In genomic region chr9:63841102-63841501, GRCm38 (mm10) we compare ENCODE assay signal across 25 mouse cellular contexts.
"Had no signal": no experiment of that assay in that cellular context is flagged by ENCODE, and none has a peak within 500 bp of the region (broad histone marks: within the 10 kb centered on the region; RNA-seq: fewer than 3 reads in every experiment).

No protein-coding gene starts in this region.

- H3K27me3 ChIP-seq: intestine, embryonic 15.5 days had no signal

- H3K27ac ChIP-seq: heart, embryonic 13.5 days; heart, embryonic 15.5 days; hindbrain, embryonic 14.5 days; intestine, embryonic 15.5 days; layer of hippocampus, adult 2 months; left cerebral cortex, adult 2 months; limb, embryonic 13.5 days; limb, embryonic 15.5 days; liver, embryonic 13.5 days; liver, embryonic 15.5 days had no signal

- H3K4me2 ChIP-seq: heart, embryonic 11.5 days; heart, embryonic 13.5 days; heart, embryonic 15.5 days; hindbrain, embryonic 14.5 days; intestine, embryonic 15.5 days; limb, embryonic 13.5 days; limb, embryonic 15.5 days; liver, embryonic 13.5 days; liver, embryonic 15.5 days had no signal

- H3K9ac ChIP-seq: heart, embryonic 13.5 days; heart, embryonic 15.5 days; hindbrain, embryonic 14.5 days; intestine, embryonic 15.5 days; limb, embryonic 13.5 days; limb, embryonic 15.5 days; liver, embryonic 13.5 days; liver, embryonic 15.5 days; liver, postnatal 0 days had no signal

- H3K4me3 ChIP-seq: heart, embryonic 13.5 days; heart, embryonic 15.5 days; intestine, embryonic 15.5 days; layer of hippocampus, adult 2 months; left cerebral cortex, adult 2 months; limb, embryonic 13.5 days; limb, embryonic 15.5 days; liver, embryonic 13.5 days; liver, embryonic 15.5 days had no signal

- H3K9me3 ChIP-seq: heart, embryonic 13.5 days; heart, embryonic 15.5 days; intestine, embryonic 15.5 days; limb, embryonic 13.5 days; limb, embryonic 15.5 days; liver, embryonic 13.5 days; liver, embryonic 15.5 days had no signal

- ATAC-seq: hindbrain, embryonic 16.5 days; inflammation-experienced regulatory T-cells, adult 6 months; intestine, embryonic 15.5 days; intestine, postnatal 0 days; liver, postnatal 0 days had no signal

- H3K4me1 ChIP-seq: heart, embryonic 15.5 days; intestine, embryonic 15.5 days; liver, embryonic 13.5 days; liver, embryonic 15.5 days had no signal

- DNase-seq: gastrocnemius, postnatal 14 days; gastrocnemius, postnatal 36 days; heart, adult 18-20 months; heart, postnatal 14 days; heart, postnatal 36 days; kidney, adult 18-20 months; kidney, adult 8-10 months; kidney, postnatal 10 days; kidney, postnatal 25 days; kidney, postnatal 4 days; liver, embryonic 13.5 days; liver, postnatal 0 days had no signal

- H3K36me3 ChIP-seq: heart, embryonic 13.5 days; heart, embryonic 15.5 days; intestine, embryonic 15.5 days; limb, embryonic 13.5 days; limb, embryonic 15.5 days; liver, embryonic 13.5 days; liver, embryonic 15.5 days had no signal
